Mouse (Mus musculus): ENCODE measurements around the gene Ear1.
"Not testable (repeated sequence)": the region's sequence is repeated elsewhere in the genome, so short reads cannot be mapped to it uniquely, and the experiment has no call there.

- TF ChIP-seq POLR2A (IDR thresholded peaks at IDR 0.05; ENCODE audit: low read depth, low read length) = not testable (repeated sequence)
- TF ChIP-seq CTCF (IDR thresholded peaks at IDR 0.05; ENCODE audit: extremely low read depth, insufficient read depth, insufficient read length, insufficient replicate concordance) = peak; percentile 36; the same call in 1 of the 2 replicates
Observed at GRCm38 (mm10) chr14:43924688-43925403, 49.5 kb upstream of the Ear1 start, which contains the start of gene Gm8113.
